ENCODE assay signal across 23 mouse cellular contexts in the genomic region with DNA sequence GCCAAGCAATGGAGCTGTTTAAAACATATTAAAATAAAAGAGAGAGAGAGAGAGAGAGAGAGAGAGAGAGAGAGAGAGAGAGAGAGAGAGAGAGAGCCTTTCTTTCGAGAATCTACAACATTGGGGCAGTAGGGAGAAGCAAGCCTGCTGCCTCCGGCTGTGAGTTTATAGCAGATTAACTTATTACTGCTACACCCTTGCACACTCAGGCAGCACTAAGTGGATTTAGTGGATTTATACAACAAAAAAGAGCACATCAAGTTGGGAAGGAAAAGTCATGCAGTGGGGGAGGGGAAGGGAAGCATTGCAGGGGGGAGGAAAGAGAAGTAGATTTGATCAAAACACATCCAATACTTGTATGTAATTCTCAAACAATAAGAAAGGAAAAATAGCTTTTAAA.
DNase-seq lines count a peak whose midpoint lies in the region; ATAC-seq and TF ChIP-seq lines count a peak whose summit lies in the region.
"Had no signal": no experiment of that assay in that cellular context is flagged by ENCODE, and none has a peak within 500 bp of the region (broad histone marks: within the 10 kb centered on the region; RNA-seq: fewer than 3 reads in every experiment).

No protein-coding gene starts in this region.

- H3K27me3 ChIP-seq in hindbrain, postnatal 0 days (ENCODE audit: insufficient read depth, low read length): no peaks in the 10 kb centered on the region
- H3K27me3 ChIP-seq in hindbrain, embryonic 11.5 days (ENCODE audit: control insufficient read depth, insufficient read depth, low read length): no peaks in the 10 kb centered on the region
- H3K27me3 ChIP-seq in midbrain, embryonic 13.5 days: no peaks in the 10 kb centered on the region
- H3K27me3 ChIP-seq in kidney, embryonic 16.5 days (ENCODE audit: insufficient read depth, low read length): no peaks in the 10 kb centered on the region
- H3K27me3 ChIP-seq: limb, embryonic 13.5 days; megakaryocyte, embryonic 14.5 days; neural tube, embryonic 15.5 days had no signal

- no peaks in the 10 kb centered on the region for H3K4me1 ChIP-seq in hindbrain, postnatal 0 days (ENCODE audit: insufficient read depth, low read length)
- no peaks in the 10 kb centered on the region for H3K4me1 ChIP-seq in hindbrain, embryonic 11.5 days (replicated peaks; ENCODE audit: control insufficient read depth, insufficient read depth, low read length)
- no peaks in the 10 kb centered on the region for H3K4me1 ChIP-seq in midbrain, embryonic 13.5 days (replicated peaks)
- H3K4me1 ChIP-seq in kidney, embryonic 16.5 days (ENCODE audit: insufficient read depth, low read length): no peaks in the 10 kb centered on the region
- H3K4me1 ChIP-seq: hindbrain, embryonic 10.5 days; limb, embryonic 13.5 days; megakaryocyte, embryonic 14.5 days; neural tube, embryonic 15.5 days had no signal

- H3K9ac ChIP-seq in hindbrain, postnatal 0 days (replicated peaks; ENCODE audit: low read length): no peak overlapping the region
- H3K9ac ChIP-seq in hindbrain, embryonic 11.5 days (ENCODE audit: low read depth, low read length): no peak overlapping the region
- no peak overlapping the region for H3K9ac ChIP-seq in midbrain, embryonic 13.5 days (replicated peaks)
- H3K9ac ChIP-seq in kidney, embryonic 16.5 days (replicated peaks; ENCODE audit: low read length): no peak overlapping the region
- H3K9ac ChIP-seq: limb, embryonic 13.5 days; liver, postnatal 0 days; neural tube, embryonic 15.5 days had no signal

- no peak overlapping the region for H3K27ac ChIP-seq in hindbrain, postnatal 0 days
- H3K27ac ChIP-seq in hindbrain, embryonic 11.5 days (ENCODE audit: low read depth, low read length): no peak overlapping the region
- H3K27ac ChIP-seq in midbrain, embryonic 13.5 days: no peak overlapping the region
- no peak overlapping the region for H3K27ac ChIP-seq in kidney, embryonic 16.5 days (ENCODE audit: low read length)
- H3K27ac ChIP-seq: hindbrain, embryonic 10.5 days; limb, embryonic 13.5 days; neural tube, embryonic 15.5 days had no signal

- no peak overlapping the region for H3K4me2 ChIP-seq in hindbrain, postnatal 0 days (ENCODE audit: low read depth, low read length)
- H3K4me2 ChIP-seq in hindbrain, embryonic 11.5 days (replicated peaks; ENCODE audit: low read depth, low read length): no peak overlapping the region
- no peak overlapping the region for H3K4me2 ChIP-seq in midbrain, embryonic 13.5 days (replicated peaks)
- no peak overlapping the region for H3K4me2 ChIP-seq in kidney, embryonic 16.5 days (replicated peaks; ENCODE audit: low read depth, low read length)
- H3K4me2 ChIP-seq: limb, embryonic 13.5 days; liver, embryonic 11.5 days; neural tube, embryonic 15.5 days had no signal

- no peaks in the 10 kb centered on the region for H3K9me3 ChIP-seq in hindbrain, postnatal 0 days (ENCODE audit: low read length)
- H3K9me3 ChIP-seq in hindbrain, embryonic 11.5 days (ENCODE audit: control insufficient read depth, low read length): no peaks in the 10 kb centered on the region
- H3K9me3 ChIP-seq in midbrain, embryonic 13.5 days: 0 out of 2 replicates have a peak, but pooled peaks cover 4% of the 10 kb centered on the region
- no peaks in the 10 kb centered on the region for H3K9me3 ChIP-seq in kidney, embryonic 16.5 days (ENCODE audit: low read length)
- H3K9me3 ChIP-seq: G1E; hindbrain, embryonic 10.5 days; limb, embryonic 13.5 days; megakaryocyte, embryonic 14.5 days; neural tube, embryonic 15.5 days had no signal

- peak; percentile 39 to 41 for DNase-seq in cerebellum, postnatal 10 days
- no peak for DNase-seq in cerebellum, postnatal 4 days (ENCODE audit: low spot score in 2 of 2)
- peak; percentile 28 for DNase-seq in hindbrain, postnatal 0 days (ENCODE audit: low spot score)
- DNase-seq in hindbrain, embryonic 11.5 days (ENCODE audit: low spot score): no peak
- DNase-seq in retina, postnatal 1 day: peak; percentile 68
- DNase-seq: adrenal gland, adult 8-10 months; gastrocnemius, postnatal 14 days; kidney, adult 9 months; kidney, postnatal 14 days; liver, postnatal 0 days; right cerebral cortex, adult 18-20 months; spleen, adult 18-20 months; thymus, postnatal 14 days had no signal

- 72% methylated on average over 2 of the region's 2 CpGs for WGBS in hindbrain, postnatal 0 days
- WGBS in hindbrain, embryonic 11.5 days: 89% methylated on average over 2 of the region's 2 CpGs
- 41% methylated on average over 2 of the region's 2 CpGs for WGBS in midbrain, embryonic 13.5 days
- WGBS in kidney, embryonic 16.5 days: 76% methylated on average over 2 of the region's 2 CpGs

- no peaks in the 10 kb centered on the region for H3K36me3 ChIP-seq in hindbrain, postnatal 0 days (ENCODE audit: insufficient read depth, low read length)
- H3K36me3 ChIP-seq in hindbrain, embryonic 11.5 days (ENCODE audit: control insufficient read depth, insufficient read depth, low read length): no peaks in the 10 kb centered on the region
- H3K36me3 ChIP-seq in midbrain, embryonic 13.5 days: no peaks in the 10 kb centered on the region
- no peaks in the 10 kb centered on the region for H3K36me3 ChIP-seq in kidney, embryonic 16.5 days (ENCODE audit: insufficient read depth, low read length)
- H3K36me3 ChIP-seq: G1E; hindbrain, embryonic 10.5 days; limb, embryonic 13.5 days; neural tube, embryonic 15.5 days had no signal

- TF ChIP-seq CTCF in hindbrain, postnatal 0 days (IDR thresholded peaks at IDR 0.05; ENCODE audit: low read depth): no peak

- no peak overlapping the region for H3K4me3 ChIP-seq in hindbrain, postnatal 0 days (ENCODE audit: low read length)
- H3K4me3 ChIP-seq in hindbrain, embryonic 11.5 days (ENCODE audit: low read depth, low read length): no peak overlapping the region
- H3K4me3 ChIP-seq in midbrain, embryonic 13.5 days (replicated peaks): no peak overlapping the region
- no peak overlapping the region for H3K4me3 ChIP-seq in kidney, embryonic 16.5 days (ENCODE audit: low read length)
- H3K4me3 ChIP-seq: hindbrain, embryonic 10.5 days; limb, embryonic 13.5 days; megakaryocyte, embryonic 14.5 days; neural tube, embryonic 15.5 days had no signal

- peak; percentile 61 for ATAC-seq in hindbrain, postnatal 0 days
- ATAC-seq in hindbrain, embryonic 11.5 days (ENCODE audit: low FRiP score): no peak
- 0 out of 2 replicates have a peak, but pooled peaks have one; percentile 43 for ATAC-seq in midbrain, embryonic 13.5 days
- no peak for ATAC-seq in kidney, embryonic 16.5 days (ENCODE audit: low FRiP score, low TSS enrichment)
- ATAC-seq: forebrain, embryonic 16.5 days; intestine, postnatal 0 days; liver, postnatal 0 days had no signal

Comparison
In these comparisons a context has a peak if more than half of its experiments do, and no peak if none do; other contexts are left out.
1. DNase-seq: peak in cerebellum, postnatal 10 days (2 of 2), hindbrain, postnatal 0 days (single experiment) and retina, postnatal 1 day (single experiment); none in cerebellum, postnatal 4 days (0 of 2) and hindbrain, embryonic 11.5 days (single experiment).
2. ATAC-seq: peak in hindbrain, postnatal 0 days (single experiment) and midbrain, embryonic 13.5 days (single experiment); none in hindbrain, embryonic 11.5 days (single experiment) and kidney, embryonic 16.5 days (single experiment).